8 mouse cellular contexts compared by ENCODE assay signal in the genomic region with DNA sequence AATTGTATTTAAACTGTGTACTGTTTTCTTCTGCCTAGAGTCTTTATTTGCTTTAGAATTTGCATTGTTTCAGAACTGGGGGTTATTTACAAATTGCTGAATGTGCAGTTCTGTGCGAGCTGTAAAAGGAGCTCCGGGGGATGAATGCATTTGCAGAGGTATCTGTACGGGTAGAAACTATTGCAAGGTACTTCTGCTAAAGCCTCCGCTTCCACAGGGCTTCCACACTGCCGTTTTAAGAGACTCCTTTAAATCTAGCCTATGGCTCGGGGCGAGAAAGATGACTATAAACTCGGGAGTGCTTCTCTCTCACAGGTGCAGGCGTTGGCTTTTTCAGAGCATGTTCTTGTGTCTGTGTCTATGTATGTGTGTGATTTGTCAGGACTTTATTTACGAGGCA. TPM values are rescaled to one million over a fixed set of nuclear protein-coding genes. Genes with fewer than 3 reads are reported as not detected.
DNase-seq lines count a peak whose midpoint lies in the region; ATAC-seq and TF ChIP-seq lines count a peak whose summit lies in the region.

No protein-coding gene starts in this region.

- H3K9ac ChIP-seq in lung, embryonic 14.5 days: peak overlapping the region; percentile 71
- H3K9ac ChIP-seq in forebrain, embryonic 14.5 days (ENCODE audit: low read length): 0 out of 2 replicates have a peak overlapping the region, but pooled peaks have one; percentile 54
- peak overlapping the region; percentile 68 for H3K9ac ChIP-seq in limb, embryonic 13.5 days

- H3K4me1 ChIP-seq in lung, embryonic 14.5 days (ENCODE audit: insufficient read depth): peaks cover 7% of the 10 kb centered on the region
- H3K4me1 ChIP-seq in forebrain, embryonic 14.5 days (ENCODE audit: control insufficient read depth, insufficient read depth, low read length): peaks cover 4% of the 10 kb centered on the region; the same call in 1 of the 2 replicates
- H3K4me1 ChIP-seq in limb, embryonic 13.5 days: peaks cover 83% of the 10 kb centered on the region

- H3K4me3 ChIP-seq in lung, embryonic 14.5 days (ENCODE audit: low read depth, low read length): peak overlapping the region; percentile 46
- H3K4me3 ChIP-seq in forebrain, embryonic 14.5 days (ENCODE audit: low read depth, low read length): peak overlapping the region; percentile 37
- peak overlapping the region; percentile 52 for H3K4me3 ChIP-seq in limb, embryonic 13.5 days

- no peak for ATAC-seq in lung, embryonic 14.5 days (ENCODE audit: insufficient read depth)
- no peak for ATAC-seq in forebrain, embryonic 14.5 days
- no peak for ATAC-seq in limb, embryonic 13.5 days (ENCODE audit: low FRiP score, low read depth)
- ATAC-seq in inflammation-experienced regulatory T-cells, adult 6 months: no peak
- ATAC-seq in CD4-positive, CD25-positive, alpha-beta regulatory T cell, adult 4 months: no peak

- no peak for TF ChIP-seq CTCF in lung, embryonic 14.5 days (IDR thresholded peaks at IDR 0.05; ENCODE audit: low read depth)

- no peaks in the 10 kb centered on the region for H3K9me3 ChIP-seq in lung, embryonic 14.5 days (ENCODE audit: low read depth, low read length)
- no peaks in the 10 kb centered on the region for H3K9me3 ChIP-seq in forebrain, embryonic 14.5 days (replicated peaks; ENCODE audit: control insufficient read depth, low read length)
- H3K9me3 ChIP-seq in limb, embryonic 13.5 days: no peaks in the 10 kb centered on the region

- 0 out of 2 replicates have a peak, but pooled peaks cover 3% of the 10 kb centered on the region for H3K27me3 ChIP-seq in lung, embryonic 14.5 days (ENCODE audit: insufficient read depth, low read length)
- 0 out of 2 replicates have a peak, but pooled peaks cover 9% of the 10 kb centered on the region for H3K27me3 ChIP-seq in forebrain, embryonic 14.5 days (replicated peaks; ENCODE audit: control insufficient read depth, insufficient read depth, low read length)
- peaks cover 48% of the 10 kb centered on the region for H3K27me3 ChIP-seq in limb, embryonic 13.5 days

- H3K36me3 ChIP-seq in lung, embryonic 14.5 days (ENCODE audit: insufficient read depth): no peaks in the 10 kb centered on the region
- H3K36me3 ChIP-seq in forebrain, embryonic 14.5 days (ENCODE audit: control insufficient read depth, insufficient read depth, low read length): no peaks in the 10 kb centered on the region
- H3K36me3 ChIP-seq in limb, embryonic 13.5 days: no peaks in the 10 kb centered on the region

- 6% methylated on average over 10 of the region's 10 CpGs for WGBS in lung, embryonic 14.5 days
- WGBS in forebrain, embryonic 14.5 days: 10% methylated on average over 10 of the region's 10 CpGs
- WGBS in limb, embryonic 13.5 days: 3% methylated on average over 10 of the region's 10 CpGs

- peak; percentile 38 for DNase-seq in lung, embryonic 14.5 days
- DNase-seq in lung, postnatal 25 days (ENCODE audit: low spot score): no peak
- no peak for DNase-seq in forebrain, embryonic 14.5 days (ENCODE audit: low spot score)
- DNase-seq in retina, postnatal 1 day: peak; percentile 26
- no peak for DNase-seq in ovary, postnatal 10 days (ENCODE audit: low spot score)

- peak overlapping the region; percentile 92 for H3K27ac ChIP-seq in lung, embryonic 14.5 days (ENCODE audit: low read depth)
- H3K27ac ChIP-seq in forebrain, embryonic 14.5 days (ENCODE audit: low read depth, low read length): no peak overlapping the region
- peak overlapping the region; percentile 91; the same call in 1 of the 2 replicates for H3K27ac ChIP-seq in limb, embryonic 13.5 days

- peak overlapping the region; percentile 67 for H3K4me2 ChIP-seq in lung, embryonic 14.5 days
- peak overlapping the region; percentile 78 for H3K4me2 ChIP-seq in forebrain, embryonic 14.5 days (ENCODE audit: low read length)
- H3K4me2 ChIP-seq in limb, embryonic 13.5 days (replicated peaks): peak overlapping the region; percentile 82

RNA-seq across cellular contexts. Expression of gene Igf1, which starts 1.4 kb away (rescaled TPM):
- 77.2 and 80.4 TPM in 2 replicates for polyA plus RNA-seq in lung, embryonic 14.5 days (2014; fragmentation: Nextera tagmentation; extraction: Ambion mirVana)
- polyA plus RNA-seq in forebrain, embryonic 14.5 days (2014; fragmentation: Nextera tagmentation; extraction: Ambion mirVana): 5.0 and 6.6 TPM in 2 replicates
- 54.7 and 58.5 TPM in 2 replicates for polyA plus RNA-seq in limb, embryonic 13.5 days (2015; fragmentation: Nextera tagmentation; extraction: Ambion mirVana)
- under 1 TPM in 2 of 3 experiments, not detected in 1; 0.24 to 0.45 TPM for polyA plus RNA-seq in inflammation-experienced regulatory T-cells, adult 6 months (2017; shearing (Covaris generic))
- polyA plus RNA-seq in CD4-positive, CD25-positive, alpha-beta regulatory T cell, adult 4 months (2017; shearing (Covaris generic)): under 1 TPM; 0.43 to 0.58 TPM

Comparison
In these comparisons a context has a peak if more than half of its experiments do, and no peak if none do; other contexts are left out.
1. DNase-seq: peak in lung, embryonic 14.5 days (single experiment) and retina, postnatal 1 day (single experiment); none in lung, postnatal 25 days (single experiment), forebrain, embryonic 14.5 days (single experiment) and ovary, postnatal 10 days (single experiment).
2. Peak in every context shown above with its lines, with median percentiles within 50 percentile points of each other: H3K4me2 ChIP-seq, H3K4me3 ChIP-seq and H3K9ac ChIP-seq.